Mouse (Mus musculus) C2C12 (cell line): ENCODE measurements around the gene Ptk7.

Experiments
- CEBPB ChIP-seq: IDR thresholded peaks from one replicate; pipeline ENCODE4 v1.6.1; 2011; ENCODE audit warnings: low read depth, mild to moderate bottlenecking, control low read depth, moderate library complexity
- CTCF ChIP-seq: IDR thresholded peaks from one replicate; pipeline ENCODE4 v1.5.1; 2011; ENCODE audit not compliant: control insufficient read depth, insufficient read depth, insufficient read length
- MAX ChIP-seq: IDR thresholded peaks from one replicate; pipeline ENCODE4 v1.6.1; 2011; ENCODE audit warnings: mild to moderate bottlenecking, control low read depth
- MYOD1 ChIP-seq: IDR thresholded peaks from one replicate; pipeline ENCODE4 v1.6.1; 2011; ENCODE audit warnings: low read depth; ENCODE audit not compliant: control insufficient read depth, insufficient read length
- USF1 ChIP-seq: IDR thresholded peaks from one replicate; pipeline ENCODE4 v1.6.1; 2011; ENCODE audit warnings: low read depth, mild to moderate bottlenecking, control low read depth, moderate library complexity

GRCm38 (mm10) chr17:46609721-46610514, 19.4 kb downstream of the Ptk7 start:
- TF ChIP-seq USF1: no peak
- TF ChIP-seq CTCF: no peak
- TF ChIP-seq MAX: no peak
- no peak for TF ChIP-seq CEBPB
- no peak for TF ChIP-seq MYOD1
